ENCODE assay signal across 8 mouse cellular contexts in the genomic region with DNA sequence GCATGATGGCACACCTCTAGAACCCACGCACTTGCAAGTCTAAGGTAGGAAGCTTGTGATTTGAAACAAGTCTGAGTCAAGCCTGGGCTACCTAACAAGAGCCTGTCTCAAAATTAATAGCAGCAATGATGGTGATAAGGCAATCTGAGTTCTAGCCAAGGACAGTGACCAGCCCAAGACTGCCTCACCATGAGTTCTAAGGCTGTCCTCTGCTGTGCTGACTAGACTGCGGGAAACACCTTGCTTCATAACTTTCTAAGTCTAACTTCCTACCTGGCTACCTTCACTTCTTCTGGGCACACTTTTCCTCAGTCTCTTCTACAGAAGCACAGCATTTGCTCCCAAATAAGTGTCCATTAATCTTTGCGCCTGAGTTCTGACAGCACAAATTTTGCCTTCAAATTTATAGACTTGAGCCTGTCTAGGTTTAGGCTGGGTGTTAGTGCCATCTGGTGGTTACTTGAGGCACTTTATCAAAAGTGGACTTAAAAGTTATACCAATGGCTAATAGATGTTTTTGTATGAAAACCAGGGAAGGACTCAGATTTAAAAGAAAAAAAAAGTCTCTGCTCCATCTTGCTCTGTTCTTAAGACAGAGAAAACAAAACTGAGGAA. TPM values are rescaled to one million over a fixed set of nuclear protein-coding genes. Genes with fewer than 3 reads are reported as not detected.
DNase-seq lines count a peak whose midpoint lies in the region; ATAC-seq lines count a peak whose summit lies in the region.

No protein-coding gene starts in this region.

- H3K4me3 ChIP-seq in embryonic facial prominence, embryonic 11.5 days (ENCODE audit: low read depth, low read length): no peak overlapping the region
- H3K4me3 ChIP-seq in embryonic facial prominence, embryonic 10.5 days: no peak overlapping the region
- H3K4me3 ChIP-seq in hindbrain, embryonic 16.5 days (ENCODE audit: low read length): no peak overlapping the region
- no peak overlapping the region for H3K4me3 ChIP-seq in midbrain, embryonic 11.5 days (ENCODE audit: low read depth, low read length)

- no peak for ATAC-seq in embryonic facial prominence, embryonic 11.5 days (replicated peaks; ENCODE audit: insufficient number of reproducible peaks, low FRiP score, low TSS enrichment, low read depth)
- peak; percentile 50; the same call in 1 of the 2 replicates for ATAC-seq in hindbrain, embryonic 16.5 days
- no peak for ATAC-seq in midbrain, embryonic 11.5 days (ENCODE audit: low FRiP score)

- no peaks in the 10 kb centered on the region for H3K4me1 ChIP-seq in embryonic facial prominence, embryonic 11.5 days (ENCODE audit: control insufficient read depth, insufficient read depth, low read length)
- no peaks in the 10 kb centered on the region for H3K4me1 ChIP-seq in embryonic facial prominence, embryonic 10.5 days
- H3K4me1 ChIP-seq in hindbrain, embryonic 16.5 days (ENCODE audit: control insufficient read depth, insufficient read depth, low read depth, low read length): no peaks in the 10 kb centered on the region
- no peaks in the 10 kb centered on the region for H3K4me1 ChIP-seq in midbrain, embryonic 11.5 days (ENCODE audit: control insufficient read depth, insufficient read depth, low read length)

- intact Hi-C loops in left cerebral cortex, postnatal 14 days (cut with DNase I): loop anchor here (2.0 to 5.0 kb wide), 2 partner anchors 94 to 451 kb away; no protein-coding TSS in a partner anchor

- H3K4me2 ChIP-seq in embryonic facial prominence, embryonic 11.5 days (ENCODE audit: low read depth, low read length): no peak overlapping the region
- H3K4me2 ChIP-seq in hindbrain, embryonic 16.5 days (ENCODE audit: low read length): no peak overlapping the region
- no peak overlapping the region for H3K4me2 ChIP-seq in midbrain, embryonic 11.5 days

- DNase-seq in embryonic facial prominence, embryonic 11.5 days (ENCODE audit: low spot score): peak; percentile 74
- DNase-seq in embryonic facial prominence, embryonic 10.5 days (ENCODE audit: low spot score): no peak
- peak; percentile 47 to 73 for DNase-seq in left cerebral cortex, postnatal 14 days (ENCODE audit: low spot score in 2 of 2)
- DNase-seq in left cerebral cortex, adult 11 months (ENCODE audit: low spot score): no peak
- DNase-seq in brain, adult 2 months (ENCODE audit: low read depth, low spot score): peak; percentile 74
- peak; percentile 90 for DNase-seq in midbrain, embryonic 11.5 days (ENCODE audit: low spot score, missing footprints)
- no peak for DNase-seq in urinary bladder, adult 2 months (ENCODE audit: low spot score)

- no peak overlapping the region for H3K27ac ChIP-seq in embryonic facial prominence, embryonic 11.5 days (replicated peaks; ENCODE audit: low read depth, low read length)
- H3K27ac ChIP-seq in embryonic facial prominence, embryonic 10.5 days (replicated peaks): no peak overlapping the region
- H3K27ac ChIP-seq in hindbrain, embryonic 16.5 days (ENCODE audit: low read depth, low read length): no peak overlapping the region
- no peak overlapping the region for H3K27ac ChIP-seq in midbrain, embryonic 11.5 days (ENCODE audit: low read depth, low read length)

- WGBS in embryonic facial prominence, embryonic 11.5 days: 83% methylated on average over 3 of the region's 3 CpGs
- WGBS in embryonic facial prominence, embryonic 10.5 days: 82% methylated on average over 3 of the region's 3 CpGs
- 72% methylated on average over 3 of the region's 3 CpGs for WGBS in hindbrain, embryonic 16.5 days
- WGBS in midbrain, embryonic 11.5 days: 76% methylated on average over 3 of the region's 3 CpGs

- H3K27me3 ChIP-seq in embryonic facial prominence, embryonic 11.5 days (ENCODE audit: control insufficient read depth, insufficient read depth, low read length): no peaks in the 10 kb centered on the region
- no peaks in the 10 kb centered on the region for H3K27me3 ChIP-seq in embryonic facial prominence, embryonic 10.5 days (replicated peaks; ENCODE audit: low read depth, poor library complexity, severe bottlenecking)
- H3K27me3 ChIP-seq in hindbrain, embryonic 16.5 days (replicated peaks; ENCODE audit: control insufficient read depth, insufficient read depth, low read length): no peaks in the 10 kb centered on the region
- no peaks in the 10 kb centered on the region for H3K27me3 ChIP-seq in midbrain, embryonic 11.5 days (ENCODE audit: control insufficient read depth, insufficient read depth, low read length)

- no peaks in the 10 kb centered on the region for H3K9me3 ChIP-seq in embryonic facial prominence, embryonic 11.5 days (replicated peaks; ENCODE audit: control insufficient read depth, low read length)
- no peaks in the 10 kb centered on the region for H3K9me3 ChIP-seq in embryonic facial prominence, embryonic 10.5 days
- no peaks in the 10 kb centered on the region for H3K9me3 ChIP-seq in hindbrain, embryonic 16.5 days (ENCODE audit: control insufficient read depth, low read length)
- no peaks in the 10 kb centered on the region for H3K9me3 ChIP-seq in midbrain, embryonic 11.5 days (ENCODE audit: control insufficient read depth, low read length)

- H3K9ac ChIP-seq in embryonic facial prominence, embryonic 11.5 days (replicated peaks; ENCODE audit: low read length): no peak overlapping the region
- no peak overlapping the region for H3K9ac ChIP-seq in hindbrain, embryonic 16.5 days (ENCODE audit: low read depth, low read length)
- H3K9ac ChIP-seq in midbrain, embryonic 11.5 days (ENCODE audit: low read length): no peak overlapping the region

- no peaks in the 10 kb centered on the region for H3K36me3 ChIP-seq in embryonic facial prominence, embryonic 11.5 days (replicated peaks; ENCODE audit: control insufficient read depth, insufficient read depth, low read depth, low read length)
- no peaks in the 10 kb centered on the region for H3K36me3 ChIP-seq in embryonic facial prominence, embryonic 10.5 days (replicated peaks)
- H3K36me3 ChIP-seq in hindbrain, embryonic 16.5 days (ENCODE audit: control insufficient read depth, insufficient read depth, low read length): no peaks in the 10 kb centered on the region
- no peaks in the 10 kb centered on the region for H3K36me3 ChIP-seq in midbrain, embryonic 11.5 days (ENCODE audit: control insufficient read depth, insufficient read depth, low read length)

RNA-seq across cellular contexts. Expression of a gene that starts 20.5 kb away (rescaled TPM):
- 13.1 and 15.0 TPM in 2 replicates for polyA plus RNA-seq in embryonic facial prominence, embryonic 11.5 days (2014; fragmentation: Nextera tagmentation; extraction: Ambion mirVana)
- polyA plus RNA-seq in embryonic facial prominence, embryonic 10.5 days (2016; fragmentation: Nextera tagmentation; extraction: Ambion mirVana): 10.9 and 11.5 TPM in 2 replicates
- total RNA-seq in left cerebral cortex, postnatal 14 days (2021): 10 to 100 TPM; 13.2 to 13.9 TPM
- polyA plus RNA-seq in hindbrain, embryonic 16.5 days (2015; fragmentation: Nextera tagmentation; extraction: Ambion mirVana): 13.8 and 14.2 TPM in 2 replicates
- 15.0 and 16.3 TPM in 2 replicates for polyA plus RNA-seq in midbrain, embryonic 11.5 days (2014; fragmentation: Nextera tagmentation; extraction: Ambion mirVana)
- 48.7 and 93.5 TPM in 2 replicates for polyA plus RNA-seq in urinary bladder, adult 2 months (2012; rRNA removed)

Comparison
In these comparisons a context has a peak if more than half of its experiments do, and no peak if none do; other contexts are left out.
1. DNase-seq: peak in embryonic facial prominence, embryonic 11.5 days (single experiment), left cerebral cortex, postnatal 14 days (2 of 2), brain, adult 2 months (single experiment) and midbrain, embryonic 11.5 days (single experiment); none in embryonic facial prominence, embryonic 10.5 days (single experiment), left cerebral cortex, adult 11 months (single experiment) and urinary bladder, adult 2 months (single experiment).